In genomic region chr16:27926361-27926651, GRCm38 (mm10) we compare ENCODE assay signal across 12 mouse cellular contexts.
DNase-seq lines count a peak whose midpoint lies in the region.
"Had no signal": no experiment of that assay in that cellular context is flagged by ENCODE, and none has a peak within 500 bp of the region (broad histone marks: within the 10 kb centered on the region; RNA-seq: fewer than 3 reads in every experiment).

No protein-coding gene starts in this region.

- peak; percentile 8 for DNase-seq in adrenal gland, postnatal 14 days
- no peak for DNase-seq in adrenal gland, adult 8-10 months
- peak; percentile 7 for DNase-seq in kidney, postnatal 10 days
- DNase-seq in kidney, adult 11 months, result no peak
- DNase-seq in embryo, embryonic 10.5 days (ENCODE audit: low spot score), result peak; percentile 54
- DNase-seq in forelimb bud, embryonic 11.5 days (ENCODE audit: low read depth, low spot score), result peak; percentile 40
- DNase-seq in MN1 (ENCODE audit: low spot score), result no peak
- DNase-seq: gastrocnemius, postnatal 25 days; left cerebral cortex, postnatal 4 days; liver, embryonic 13.5 days; lung, postnatal 10 days; right cerebral cortex, adult 18-20 months had no signal

Comparison
In these comparisons a context has a peak if more than half of its experiments do, and no peak if none do; other contexts are left out.
1. DNase-seq: peak in adrenal gland, postnatal 14 days (single experiment), kidney, postnatal 10 days (single experiment), embryo, embryonic 10.5 days (single experiment) and forelimb bud, embryonic 11.5 days (single experiment); none in adrenal gland, adult 8-10 months (single experiment), kidney, adult 11 months (single experiment) and MN1 (single experiment).